Mouse (Mus musculus) T-helper 1 cell (primary cell): ENCODE measurements around the gene Dock4.

ENCODE experiments used
- in situ Hi-C: fragments of 300-600 bp; cut with MboI, MseI; formaldehyde crosslinking; loops from one replicate; pipeline ENCODE4 v1.15.1; 2025; ENCODE audit warnings: high pct_unique_total_duplicates

Gene Dock4

GRCm38 (mm10) chr12:40645869-40646268 is 200.1 kb downstream of the Dock4 start:
- in situ Hi-C loops: no loop called here

DNA sequence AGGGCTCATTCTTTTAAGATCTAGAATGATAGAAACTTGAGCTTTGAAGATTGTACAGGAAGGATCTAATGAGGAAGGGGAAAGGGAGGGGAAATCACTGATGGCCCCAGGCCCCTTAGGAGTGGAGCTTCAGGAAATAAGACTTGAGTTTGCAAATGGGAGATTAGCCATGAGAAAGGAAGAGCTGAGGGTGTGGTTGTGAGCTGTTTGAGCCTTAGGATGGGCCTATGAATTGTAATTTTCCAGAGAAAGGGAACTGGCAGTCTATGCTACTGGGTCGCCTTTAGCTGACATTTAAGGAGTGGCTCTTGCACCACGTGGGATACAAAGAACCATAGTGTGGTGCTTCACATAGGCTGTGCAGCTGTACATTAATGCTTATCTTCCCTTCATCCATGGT is 208.6 kb downstream of the Dock4 start:
- in situ Hi-C loops: no loop called here

DNA sequence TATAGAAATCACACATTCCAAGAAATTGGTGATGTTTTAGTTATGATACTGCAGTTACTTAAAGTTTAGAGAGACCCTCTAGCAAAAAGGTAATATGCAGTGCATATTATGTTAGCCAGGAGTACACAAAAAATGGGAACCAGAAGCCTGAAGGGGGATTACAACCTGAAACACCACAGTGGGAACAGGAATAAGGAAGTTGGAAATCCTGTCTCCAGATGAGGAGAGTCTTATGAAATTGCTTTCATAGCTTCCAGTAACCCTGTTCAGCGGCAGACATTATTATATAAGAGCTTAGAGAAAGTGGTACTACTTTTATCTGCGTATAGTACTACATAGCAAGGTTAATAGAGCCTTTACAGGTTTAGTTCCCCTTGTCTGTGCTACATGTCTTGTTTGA is 210.1 kb downstream of the Dock4 start:
- in situ Hi-C loops: no loop called here

GRCm38 (mm10) chr12:40656438-40656837 is 210.7 kb downstream of the Dock4 start:
- in situ Hi-C loops: no loop called here

- in situ Hi-C loops: no loop called here
These were observed 211.6 kb downstream of the Dock4 start for GRCm38 (mm10) chr12:40657229-40657885.

DNA sequence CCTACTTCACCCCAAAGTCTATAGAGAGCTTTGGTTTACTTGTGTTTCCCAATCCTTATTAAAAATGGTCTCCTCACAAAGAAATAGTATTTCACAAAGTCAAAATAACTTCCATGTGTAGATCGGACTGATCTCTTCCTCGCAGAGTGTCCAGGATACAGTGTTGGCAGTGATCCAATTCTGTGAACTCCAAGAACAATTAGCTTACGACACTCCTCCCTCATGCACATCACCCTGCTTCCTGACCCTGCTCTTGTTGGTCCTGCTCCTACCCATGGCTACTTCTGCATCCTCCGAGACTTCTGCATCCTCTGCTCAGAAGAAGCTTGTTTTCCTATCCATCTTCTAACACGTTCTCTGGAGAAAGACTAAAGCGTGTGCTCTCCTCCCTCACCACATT is 213.9 kb downstream of the Dock4 start:
- in situ Hi-C loops: no loop called here

DNA sequence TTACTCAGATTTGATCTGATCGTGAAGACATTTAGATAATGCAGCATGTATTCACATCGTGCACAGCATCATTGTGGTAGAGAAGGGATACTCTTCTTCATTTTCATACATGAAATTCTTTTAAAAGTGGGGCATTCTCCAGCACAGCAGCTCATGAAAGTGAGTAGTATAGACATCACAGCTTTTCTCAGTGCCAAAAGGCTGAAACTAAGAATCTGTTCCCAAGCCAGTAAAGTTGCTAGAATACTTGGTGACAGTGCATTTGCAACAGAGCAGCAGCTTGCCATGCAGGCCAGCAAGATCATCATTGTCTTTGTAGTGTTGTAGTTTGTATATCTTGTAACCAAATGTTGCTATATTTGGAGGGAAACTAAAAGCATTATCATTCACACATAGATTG is 223.7 kb downstream of the Dock4 start:
- in situ Hi-C loops: no loop called here

- in situ Hi-C loops: loop anchor here (5.0 kb wide), 1 partner anchor 58 kb away; no protein-coding TSS in a partner anchor
These were observed 225.0 kb downstream of the Dock4 start for GRCm38 (mm10) chr12:40670766-40671165.

DNA sequence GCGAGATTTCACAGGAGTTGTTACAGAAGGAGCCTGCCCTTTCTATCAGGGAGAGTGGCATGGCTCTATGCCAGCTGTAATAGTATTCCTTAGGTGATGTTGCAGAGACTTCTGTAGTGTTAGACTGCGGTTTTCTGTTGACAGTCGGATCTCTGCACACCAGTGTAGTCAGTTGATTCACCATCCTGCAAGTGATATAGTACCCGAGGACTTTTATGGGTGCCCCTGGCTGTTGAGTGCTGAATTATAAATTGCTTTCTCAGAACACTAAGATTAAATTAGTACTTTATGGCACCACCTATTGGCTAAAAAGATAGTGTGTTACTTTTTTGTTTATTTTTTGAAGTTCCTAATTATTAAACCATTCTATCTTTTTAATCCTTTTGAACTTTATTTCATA is 234.0 kb downstream of the Dock4 start:
- in situ Hi-C loops: loop anchor here (5.0 kb wide), 1 partner anchor 422 kb away; no protein-coding TSS in a partner anchor

DNA sequence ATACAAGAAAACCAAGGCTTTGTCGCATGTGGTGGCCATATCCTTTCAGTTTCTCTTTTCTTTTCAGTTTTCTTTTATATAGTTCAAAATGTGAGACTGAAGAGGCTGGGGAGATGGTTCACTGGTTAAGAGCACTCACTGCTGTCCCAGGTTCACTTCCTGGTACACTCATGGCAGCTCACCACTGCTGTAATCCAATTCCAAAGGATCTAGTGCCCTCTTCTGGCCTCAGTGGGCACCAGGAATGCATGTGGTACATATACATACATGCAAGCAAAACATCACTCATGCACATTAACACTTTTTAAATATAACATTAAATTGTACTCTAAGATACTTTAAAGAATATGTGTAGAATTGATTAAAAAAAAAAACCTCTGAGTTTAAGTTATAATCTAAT is 234.8 kb downstream of the Dock4 start:
- in situ Hi-C loops: loop anchor here (5.0 kb wide), 1 partner anchor 423 kb away; no protein-coding TSS in a partner anchor

- in situ Hi-C loops: no loop called here
These were observed 245.7 kb downstream of the Dock4 start for GRCm38 (mm10) chr12:40691444-40691843.

DNA sequence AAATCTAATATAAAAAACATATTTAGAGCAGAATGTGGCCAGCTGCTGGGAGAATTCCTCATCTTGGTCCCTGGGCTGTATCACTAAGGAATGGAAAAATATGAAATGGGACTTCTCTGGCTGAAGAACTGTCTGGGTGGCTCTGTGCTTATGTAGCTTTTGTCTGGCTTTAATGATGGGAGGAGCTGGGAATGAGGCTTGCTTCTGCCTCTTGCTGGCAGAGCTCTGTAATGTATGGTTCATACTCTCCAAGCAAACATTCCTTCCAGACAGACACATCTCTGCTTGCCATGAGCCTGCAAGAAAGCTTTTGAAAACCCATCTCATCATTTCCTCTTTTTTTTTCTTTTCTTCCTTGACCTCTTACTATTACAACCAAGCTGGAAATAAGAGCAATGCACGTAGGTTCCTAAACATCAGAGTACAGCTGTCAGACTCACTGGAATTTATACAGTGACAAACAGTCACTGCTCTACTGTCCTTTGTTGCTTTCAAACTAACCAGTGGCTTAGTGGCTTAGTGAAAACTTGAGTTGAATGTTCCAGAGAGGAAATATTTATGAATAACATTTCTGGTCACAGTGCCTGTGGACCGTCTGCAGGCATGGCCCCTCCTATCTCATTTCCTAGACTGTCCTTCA is 248.4 kb downstream of the Dock4 start:
- in situ Hi-C loops: no loop called here

DNA sequence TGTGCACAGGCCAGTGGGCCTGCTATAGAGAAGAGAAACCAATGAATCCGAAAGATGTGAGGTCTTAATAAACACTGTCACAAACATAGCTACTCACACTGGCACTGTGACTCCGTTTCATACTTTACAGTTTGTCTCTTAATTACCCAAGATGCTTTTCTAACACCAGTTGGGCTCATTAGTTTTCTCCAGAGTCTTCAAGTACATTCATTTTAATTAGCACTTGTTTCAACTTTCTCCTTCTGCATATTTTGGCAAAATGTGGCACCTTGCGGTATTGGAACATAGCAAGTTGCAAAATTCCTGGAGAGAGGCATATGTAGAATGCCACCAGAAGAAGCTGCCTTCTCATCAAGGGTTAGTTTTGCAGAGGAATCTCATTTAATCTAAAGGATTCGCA is 252.6 kb downstream of the Dock4 start:
- in situ Hi-C loops: no loop called here

DNA sequence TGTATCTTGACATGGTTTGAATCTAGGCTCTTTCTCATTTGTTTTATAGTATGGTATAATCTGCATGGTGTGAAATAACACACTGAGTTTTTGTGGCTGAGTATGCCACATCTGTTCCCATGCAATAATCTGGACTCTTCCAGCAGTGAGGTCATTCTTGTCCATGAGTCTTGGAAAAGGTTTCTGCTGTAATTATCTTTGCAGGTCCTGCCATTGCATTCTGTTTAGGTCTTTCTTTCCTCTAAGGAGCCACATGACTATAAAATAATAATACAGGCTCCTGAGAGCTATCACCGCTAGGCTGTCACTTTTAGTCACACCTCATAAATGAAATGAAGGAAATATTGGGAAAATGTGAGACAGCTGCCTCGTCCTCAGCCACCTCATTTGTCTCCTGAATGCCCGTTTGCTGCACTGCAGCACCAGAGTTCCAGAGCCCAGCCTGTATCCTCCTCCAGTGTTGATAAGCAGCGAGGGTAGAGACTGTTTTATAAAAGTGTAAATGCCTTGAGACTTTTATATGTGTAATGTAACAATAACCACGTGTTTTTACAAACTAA is 256.6 kb downstream of the Dock4 start:
- in situ Hi-C loops: no loop called here

DNA sequence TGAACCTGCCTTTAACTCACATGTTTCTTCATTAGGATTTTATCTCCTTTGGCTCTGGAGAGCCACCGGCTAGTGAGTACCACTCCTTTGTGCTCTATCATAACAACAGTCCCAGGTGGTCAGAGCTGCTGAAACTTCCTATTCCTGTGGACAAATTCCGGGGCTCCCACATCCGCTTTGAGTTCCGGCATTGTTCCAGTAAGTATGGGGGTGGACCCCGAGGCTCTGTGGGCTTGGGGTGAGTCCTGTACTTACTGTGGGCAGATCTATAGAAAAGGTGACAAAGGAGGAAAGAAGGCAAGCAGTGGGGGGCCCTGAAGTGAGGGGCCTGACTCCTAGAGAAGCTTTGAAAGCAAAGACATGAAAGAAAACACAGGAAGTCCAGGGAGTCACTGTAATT is 258.5 kb downstream of the Dock4 start:
- in situ Hi-C loops: no loop called here

GRCm38 (mm10) chr12:40707108-40707507 is 261.4 kb downstream of the Dock4 start:
- in situ Hi-C loops: no loop called here

- in situ Hi-C loops: no loop called here
These were observed 263.3 kb downstream of the Dock4 start for GRCm38 (mm10) chr12:40709094-40709493.

DNA sequence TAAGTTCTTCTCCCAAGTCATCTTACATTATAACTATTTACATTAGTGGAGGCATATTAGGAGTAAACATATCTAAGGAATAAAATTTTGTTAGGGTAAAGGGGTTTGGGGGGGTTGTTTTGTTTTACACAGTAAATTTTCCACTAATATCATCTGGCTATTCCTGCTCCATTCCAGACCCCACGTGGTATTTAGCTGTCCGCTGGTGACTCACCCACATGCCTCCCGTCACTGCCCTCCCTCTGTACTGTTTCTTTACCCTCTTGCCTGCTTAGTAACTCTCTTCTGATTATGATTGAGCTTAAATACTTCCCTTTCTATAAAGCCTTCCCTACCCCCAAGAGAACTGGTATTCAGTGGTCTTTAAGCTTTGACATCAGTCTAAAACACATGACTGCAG is 266.5 kb downstream of the Dock4 start:
- in situ Hi-C loops: no loop called here

GRCm38 (mm10) chr12:40714288-40714687 is 268.5 kb downstream of the Dock4 start:
- in situ Hi-C loops: no loop called here

- in situ Hi-C loops: no loop called here
These were observed 269.4 kb downstream of the Dock4 start for GRCm38 (mm10) chr12:40715174-40715573.

DNA sequence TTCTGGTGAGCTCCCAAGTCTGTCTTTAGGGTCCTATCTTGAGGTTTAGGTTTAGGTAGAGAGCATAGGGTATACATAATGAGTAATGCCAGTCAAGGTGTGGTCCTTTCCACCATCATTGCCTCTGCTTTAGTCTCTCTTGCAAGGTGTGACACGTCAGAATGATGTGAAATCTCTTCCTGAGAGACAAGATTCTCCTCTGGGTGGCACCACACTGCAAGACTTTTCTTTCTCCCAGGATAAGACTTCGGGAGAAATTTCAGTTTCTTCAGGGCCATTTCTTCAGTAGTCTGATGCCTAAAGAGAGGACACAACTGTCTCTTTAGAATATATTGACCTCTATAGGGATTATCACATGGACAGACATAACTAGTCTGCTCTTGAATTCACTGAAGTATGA is 282.6 kb downstream of the Dock4 start:
- in situ Hi-C loops: no loop called here

- in situ Hi-C loops: no loop called here
These were observed 285.0 kb downstream of the Dock4 start for GRCm38 (mm10) chr12:40730756-40731155.

- in situ Hi-C loops: no loop called here
These were observed 299.7 kb downstream of the Dock4 start for GRCm38 (mm10) chr12:40745501-40745900.
